Mouse (Mus musculus) midbrain, embryonic 12.5 days (tissue): ENCODE results near the gene Dhx8. TPM values are rescaled to one million over a fixed set of nuclear protein-coding genes. Genes with fewer than 3 reads are reported as not detected.
A peak's percentile ranks its signal among the peaks of the same experiment; 100 is the strongest.

Experiments used
- ATAC-seq: fragments of 200-750 bp; cut with Nextera tagmentation; 2 replicates; pipeline ENCODE4 v1.8.0; 2017; ENCODE audit warnings: low read depth, moderate TSS enrichment, moderate library complexity; ENCODE audit not compliant: low FRiP score
- H3K27ac ChIP-seq: fragments of 300-500 bp; sonication (generic); replicated peaks from 2 replicates; pipeline ENCODE4 v1.5.1; 2016; ENCODE audit warnings: mild to moderate bottlenecking
- H3K27me3 ChIP-seq: fragments of 300-500 bp; sonication (generic); 2 replicates; pipeline ENCODE4 v1.6.1; 2016; ENCODE audit warnings: mild to moderate bottlenecking
- H3K36me3 ChIP-seq: fragments of 300-500 bp; sonication (generic); 2 replicates; pipeline ENCODE4 v1.6.1; 2016
- H3K4me1 ChIP-seq: fragments of 300-500 bp; sonication (generic); 2 replicates; pipeline ENCODE4 v1.6.1; 2016
- H3K4me2 ChIP-seq: fragments of 300-500 bp; sonication (generic); replicated peaks from 2 replicates; pipeline ENCODE4 v1.6.1; 2016; ENCODE audit warnings: mild to moderate bottlenecking, moderate library complexity
- H3K4me3 ChIP-seq: fragments of 300-500 bp; sonication (generic); 2 replicates; pipeline ENCODE4 v1.5.1; 2016; ENCODE audit warnings: mild to moderate bottlenecking
- H3K9ac ChIP-seq: fragments of 300-500 bp; sonication (generic); replicated peaks from 2 replicates; pipeline ENCODE4 v1.6.1; 2016; ENCODE audit warnings: mild to moderate bottlenecking, moderate library complexity
- H3K9me3 ChIP-seq: fragments of 300-500 bp; sonication (generic); 2 replicates; pipeline ENCODE4 v1.6.1; 2016; ENCODE audit warnings: mild to moderate bottlenecking
- WGBS: fragments of 180-500 bp; shearing (Covaris S2); methylation state at CpG from one replicate; pipeline ENCODE4 v1.1.7; 2016; 5-methylcytosine and 5-hydroxymethylcytosine counted together
- polyA plus RNA-seq: library from polyadenylated mRNA; unstranded; fragments of >200 nt; fragmentation: Nextera tagmentation; extraction: Ambion mirVana; gene quantifications from 2 replicates; pipeline ENCODE4 v1.2.1, GENCODE M21; 2016

Dhx8 gene
- polyA plus RNA-seq, 1 experiment from 2014 or later, result 46.9 TPM

- peaks cover 21% of the 10 kb centered on the region for H3K4me1 ChIP-seq
- under 1% methylated on average over 19 of the region's 19 CpGs for WGBS
- peaks cover 94% of the 10 kb centered on the region for H3K27me3 ChIP-seq
- H3K27ac ChIP-seq, result 0 out of 2 replicates have a peak overlapping the region, but pooled peaks have one; percentile 30
- H3K4me3 ChIP-seq, result peak overlapping the region; percentile 50
- H3K9ac ChIP-seq, result peak overlapping the region; percentile 51
- no peak for ATAC-seq
- no peaks in the 10 kb centered on the region for H3K9me3 ChIP-seq
- H3K36me3 ChIP-seq, result no peaks in the 10 kb centered on the region
- peak overlapping the region; percentile 93 for H3K4me2 ChIP-seq
Observed at GRCm38 (mm10) chr11:101784072-101784471, 51.4 kb downstream of the Dhx8 start.

GRCm38 (mm10) chr11:101784488-101785142 lies 51.9 kb downstream of the Dhx8 start:
- under 1% methylated on average over 49 of the region's 67 CpGs for WGBS

GRCm38 (mm10) chr11:101785143-101785851 lies 52.6 kb downstream of the Dhx8 start, which contains the start of gene Etv4:
TSS of gene Etv4 (minus strand) at chr11:101785371.
- Histone ChIP-seq H3K4me1 (peaks cover 21% of the 10 kb centered on the region), H3K27ac (peak within 1 kb of the TSS; percentile 30; the same call in 1 of the 2 replicates), H3K27me3 (peaks cover 90% of the 10 kb centered on the region), H3K4me2 (peak within 1 kb of the TSS; percentile 93), H3K9me3 (no peaks in the 10 kb centered on the region), H3K9ac (peak within 1 kb of the TSS; percentile 51), H3K4me3 (peak within 1 kb of the TSS; percentile 50), H3K36me3 (no peaks in the 10 kb centered on the region)
- ATAC-seq, result peak; percentile 94
- under 1% methylated on average over 29 of the region's 35 CpGs for WGBS

More at GRCm38 (mm10) chr11:101784488-101785142, 51.9 kb downstream of the Dhx8 start:
- peak; percentile 2; the same call in 1 of the 2 replicates for ATAC-seq
- Histone ChIP-seq H3K27me3 (peaks cover 97% of the 10 kb centered on the region), H3K27ac (peak overlapping the region; percentile 30; the same call in 1 of the 2 replicates), H3K9ac (peak overlapping the region; percentile 51), H3K4me3 (peak overlapping the region; percentile 50), H3K4me2 (peak overlapping the region; percentile 93), H3K36me3 (no peaks in the 10 kb centered on the region), H3K9me3 (no peaks in the 10 kb centered on the region), H3K4me1 (peaks cover 21% of the 10 kb centered on the region)

- H3K27ac ChIP-seq, result no peak overlapping the region
- H3K4me3 ChIP-seq, result peak overlapping the region; percentile 50
- ATAC-seq, result no peak
- peak overlapping the region; percentile 93 for H3K4me2 ChIP-seq
- H3K9me3 ChIP-seq, result no peaks in the 10 kb centered on the region
- 10% methylated on average over 7 of the region's 7 CpGs for WGBS
- H3K36me3 ChIP-seq, result no peaks in the 10 kb centered on the region
- H3K27me3 ChIP-seq, result peaks cover 85% of the 10 kb centered on the region
- H3K4me1 ChIP-seq, result peaks cover 25% of the 10 kb centered on the region
- H3K9ac ChIP-seq, result no peak overlapping the region
Observed at GRCm38 (mm10) chr11:101785852-101786205, 53.1 kb downstream of the Dhx8 start.

GRCm38 (mm10) chr11:101786651-101787050 lies 53.9 kb downstream of the Dhx8 start:
- WGBS, result 54% methylated on average over 7 of the region's 7 CpGs
- H3K4me3 ChIP-seq, result no peak overlapping the region

GRCm38 (mm10) chr11:101787432-101787831 lies 54.7 kb downstream of the Dhx8 start:
- no peaks in the 10 kb centered on the region for H3K9me3 ChIP-seq
- ATAC-seq, result no peak
- WGBS, result 88% methylated on average over 1 of the region's 1 CpGs

More at GRCm38 (mm10) chr11:101786651-101787050, 53.9 kb downstream of the Dhx8 start:
- Histone ChIP-seq H3K9ac (no peak overlapping the region), H3K27me3 (peaks cover 78% of the 10 kb centered on the region), H3K9me3 (no peaks in the 10 kb centered on the region), H3K4me2 (no peak overlapping the region), H3K27ac (no peak overlapping the region), H3K4me1 (peaks cover 32% of the 10 kb centered on the region), H3K36me3 (no peaks in the 10 kb centered on the region)
- ATAC-seq, result no peak

GRCm38 (mm10) chr11:101790811-101791526 lies 58.2 kb downstream of the Dhx8 start:
- WGBS, result 41% methylated on average over 19 of the region's 19 CpGs
- Histone ChIP-seq H3K4me2 (0 out of 2 replicates have a peak overlapping the region, but pooled peaks have one; percentile 0), H3K9ac (no peak overlapping the region), H3K4me3 (no peak overlapping the region), H3K4me1 (peaks cover 11% of the 10 kb centered on the region), H3K36me3 (no peaks in the 10 kb centered on the region), H3K27ac (no peak overlapping the region), H3K27me3 (peaks cover 45% of the 10 kb centered on the region), H3K9me3 (no peaks in the 10 kb centered on the region)
- ATAC-seq, result no peak

More at GRCm38 (mm10) chr11:101787432-101787831, 54.7 kb downstream of the Dhx8 start:
- Histone ChIP-seq H3K36me3 (no peaks in the 10 kb centered on the region), H3K9ac (no peak overlapping the region), H3K4me3 (no peak overlapping the region), H3K4me1 (peaks cover 32% of the 10 kb centered on the region), H3K4me2 (no peak overlapping the region), H3K27ac (no peak overlapping the region), H3K27me3 (peaks cover 73% of the 10 kb centered on the region)

- WGBS, result 84% methylated on average over 2 of the region's 2 CpGs
- ATAC-seq, result no peak
- H3K36me3 ChIP-seq, result no peaks in the 10 kb centered on the region
- no peak overlapping the region for H3K9ac ChIP-seq
- H3K27ac ChIP-seq, result no peak overlapping the region
- H3K9me3 ChIP-seq, result no peaks in the 10 kb centered on the region
- H3K4me1 ChIP-seq, result 0 out of 2 replicates have a peak, but pooled peaks cover 4% of the 10 kb centered on the region
- no peak overlapping the region for H3K4me3 ChIP-seq
- no peak overlapping the region for H3K4me2 ChIP-seq
- peaks cover 16% of the 10 kb centered on the region; the same call in 1 of the 2 replicates for H3K27me3 ChIP-seq
Observed at GRCm38 (mm10) chr11:101797355-101797754, 64.6 kb downstream of the Dhx8 start.

GRCm38 (mm10) chr11:101798083-101798482 lies 65.4 kb downstream of the Dhx8 start:
- no peak overlapping the region for H3K4me3 ChIP-seq
- peaks cover 16% of the 10 kb centered on the region; the same call in 1 of the 2 replicates for H3K27me3 ChIP-seq
- H3K4me2 ChIP-seq, result no peak overlapping the region
- H3K4me1 ChIP-seq, result 0 out of 2 replicates have a peak, but pooled peaks cover 4% of the 10 kb centered on the region
- H3K36me3 ChIP-seq, result no peaks in the 10 kb centered on the region
- no peak for ATAC-seq
- H3K27ac ChIP-seq, result no peak overlapping the region
- H3K9me3 ChIP-seq, result no peaks in the 10 kb centered on the region
- H3K9ac ChIP-seq, result no peak overlapping the region
- 41% methylated on average over 8 of the region's 8 CpGs for WGBS

- no peak overlapping the region for H3K27ac ChIP-seq
- no peaks in the 10 kb centered on the region for H3K9me3 ChIP-seq
- H3K4me3 ChIP-seq, result no peak overlapping the region
- no peaks in the 10 kb centered on the region for H3K36me3 ChIP-seq
- H3K4me2 ChIP-seq, result no peak overlapping the region
- no peak overlapping the region for H3K9ac ChIP-seq
- peaks cover 11% of the 10 kb centered on the region; the same call in 1 of the 2 replicates for H3K27me3 ChIP-seq
- 0 out of 2 replicates have a peak, but pooled peaks cover 4% of the 10 kb centered on the region for H3K4me1 ChIP-seq
- ATAC-seq, result no peak
- 5% methylated on average over 5 of the region's 5 CpGs for WGBS
Observed at GRCm38 (mm10) chr11:101801386-101801785, 68.7 kb downstream of the Dhx8 start.

GRCm38 (mm10) chr11:101805113-101805704 lies 72.5 kb downstream of the Dhx8 start:
- peaks cover 21% of the 10 kb centered on the region; the same call in 1 of the 2 replicates for H3K27me3 ChIP-seq
- no peak overlapping the region for H3K9ac ChIP-seq
- H3K4me2 ChIP-seq, result no peak overlapping the region
- H3K27ac ChIP-seq, result no peak overlapping the region
- ATAC-seq, result no peak
- WGBS, result 90% methylated on average over 8 of the region's 8 CpGs
- H3K9me3 ChIP-seq, result no peaks in the 10 kb centered on the region
- no peak overlapping the region for H3K4me3 ChIP-seq
- no peaks in the 10 kb centered on the region for H3K36me3 ChIP-seq
- 0 out of 2 replicates have a peak, but pooled peaks cover 8% of the 10 kb centered on the region for H3K4me1 ChIP-seq
